Mouse (Mus musculus): ENCODE results near the gene Ctu2.

The Ctu2 gene

GRCm38 (mm10) chr8:122475580-122476320 is at the start of gene Ctu2, which contains the start of gene Rnf166:
Gene Ctu2 (plus strand): TSS chr8:122476143.
Gene Rnf166 (minus strand): TSS chr8:122476064.
- peak; percentile 93 for DNase-seq (ENCODE audit: low read depth, low spot score)

DNA sequence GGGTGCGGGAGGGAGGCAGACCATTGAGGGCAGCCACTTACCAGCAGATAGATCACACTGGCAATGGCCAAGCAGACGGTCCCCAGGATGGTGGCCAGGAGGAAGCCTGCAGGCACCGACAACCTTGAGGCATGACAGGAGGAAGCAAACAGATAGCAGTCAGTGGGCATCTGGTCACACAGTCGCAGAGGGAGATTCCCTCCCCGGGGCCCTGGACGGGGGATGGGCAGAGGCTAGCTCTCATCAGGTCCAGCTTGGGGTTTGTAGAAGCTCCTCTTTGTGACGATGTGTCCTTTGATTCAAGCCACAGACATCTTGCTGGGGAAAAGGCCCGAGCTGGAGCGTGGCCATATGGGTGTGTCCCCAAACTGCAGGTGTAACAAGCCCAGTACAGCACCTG is 49.8 kb upstream of the Ctu2 start:
- DNase-seq (ENCODE audit: low read depth, low spot score): no peak

GRCm38 (mm10) chr8:122427607-122428006 is 48.3 kb upstream of the Ctu2 start:
- no peak for DNase-seq (ENCODE audit: low read depth, low spot score)

- no peak for DNase-seq (ENCODE audit: low read depth, low spot score)
Measured at GRCm38 (mm10) chr8:122428163-122428562, 47.8 kb upstream of the Ctu2 start.

DNA sequence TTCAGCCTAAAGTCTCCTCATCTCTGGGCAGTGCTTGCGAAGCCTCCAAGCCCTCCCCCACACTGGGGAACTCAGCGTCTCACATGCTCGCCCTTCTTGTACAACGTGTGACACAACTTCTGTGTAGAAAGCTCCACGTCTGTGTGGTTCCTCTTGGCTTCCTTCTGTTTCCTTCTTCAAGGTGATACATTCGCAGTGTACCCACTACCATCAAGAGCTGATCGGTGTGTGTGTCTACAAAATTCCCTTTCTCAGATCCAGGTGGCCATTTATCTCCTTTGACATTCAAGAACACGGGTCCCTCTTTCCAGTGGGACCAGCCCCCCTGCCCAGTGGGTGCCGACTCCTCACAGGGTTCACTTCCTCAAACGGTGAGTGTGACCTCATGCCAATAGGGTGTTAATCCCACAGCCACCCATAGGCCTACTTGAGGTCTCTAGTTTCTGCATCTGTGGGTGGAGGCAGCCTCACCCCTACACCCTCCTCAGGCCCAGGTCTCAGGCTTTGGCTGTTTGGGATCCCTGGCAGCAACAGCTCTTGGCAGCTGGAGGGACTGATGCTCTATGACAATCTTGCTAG is 45.8 kb upstream of the Ctu2 start:
- DNase-seq (ENCODE audit: low read depth, low spot score): no peak

DNA sequence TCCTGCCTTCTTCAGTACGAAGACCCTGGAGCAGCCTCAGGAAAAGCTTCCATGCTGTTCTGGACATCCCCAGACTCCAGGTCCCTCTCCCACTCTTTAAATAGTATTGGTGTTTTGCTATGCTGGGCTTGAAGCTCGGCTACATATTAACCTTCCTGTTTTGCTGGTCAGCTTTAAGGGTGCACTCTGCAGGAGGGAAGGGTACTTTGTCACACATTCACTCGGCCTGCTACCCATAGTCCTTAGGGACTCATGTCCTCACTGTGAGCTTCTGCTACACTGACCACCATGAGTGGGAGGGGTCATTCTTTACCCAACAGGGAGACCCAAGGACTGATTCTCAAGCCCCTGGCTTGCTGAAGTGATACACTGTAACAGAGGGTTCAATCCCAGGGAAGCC is 45.3 kb upstream of the Ctu2 start:
- no peak for DNase-seq (ENCODE audit: low read depth, low spot score)

DNA sequence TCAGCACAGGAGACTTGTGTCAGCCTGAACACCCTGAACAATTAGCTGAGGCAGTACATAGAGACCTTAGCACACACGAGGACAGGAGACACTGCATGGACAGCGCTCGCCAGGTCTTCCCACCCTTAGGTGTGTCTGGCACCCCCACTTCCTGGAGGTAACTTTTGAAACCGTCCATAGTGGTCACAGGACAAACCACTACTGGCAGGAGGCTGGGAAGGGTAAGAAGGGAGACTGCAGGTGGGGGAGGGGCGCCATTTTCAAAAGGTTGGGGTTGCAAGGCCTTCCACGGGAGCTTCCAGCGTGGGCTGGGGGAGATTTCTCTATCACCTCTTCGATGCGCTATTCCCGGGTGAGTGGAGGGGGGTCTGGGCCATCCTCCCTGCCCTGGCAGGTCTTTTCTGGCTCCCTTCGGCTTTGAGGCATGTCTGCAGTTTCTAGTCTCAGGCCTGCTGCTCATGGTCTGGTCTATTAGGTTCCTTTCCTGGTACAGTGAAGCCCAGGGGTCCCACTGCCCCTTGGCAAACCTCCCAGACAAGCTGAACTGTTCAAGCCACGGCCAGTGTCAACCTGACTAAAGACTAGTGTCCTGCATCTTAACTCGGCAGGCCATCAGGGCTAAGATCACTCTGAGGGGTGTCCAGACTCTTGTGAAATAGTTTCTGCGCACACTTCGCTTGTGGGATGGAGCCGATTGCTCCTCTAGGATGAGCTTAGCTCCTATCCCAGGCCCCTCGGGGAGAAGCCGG is 44.1 kb upstream of the Ctu2 start:
- DNase-seq (ENCODE audit: low read depth, low spot score): no peak

GRCm38 (mm10) chr8:122432443-122433268 is 43.3 kb upstream of the Ctu2 start, which contains the start of gene Cyba:
Gene Cyba (minus strand): TSS chr8:122432930.
- DNase-seq (ENCODE audit: low read depth, low spot score): peak; percentile 48

DNA sequence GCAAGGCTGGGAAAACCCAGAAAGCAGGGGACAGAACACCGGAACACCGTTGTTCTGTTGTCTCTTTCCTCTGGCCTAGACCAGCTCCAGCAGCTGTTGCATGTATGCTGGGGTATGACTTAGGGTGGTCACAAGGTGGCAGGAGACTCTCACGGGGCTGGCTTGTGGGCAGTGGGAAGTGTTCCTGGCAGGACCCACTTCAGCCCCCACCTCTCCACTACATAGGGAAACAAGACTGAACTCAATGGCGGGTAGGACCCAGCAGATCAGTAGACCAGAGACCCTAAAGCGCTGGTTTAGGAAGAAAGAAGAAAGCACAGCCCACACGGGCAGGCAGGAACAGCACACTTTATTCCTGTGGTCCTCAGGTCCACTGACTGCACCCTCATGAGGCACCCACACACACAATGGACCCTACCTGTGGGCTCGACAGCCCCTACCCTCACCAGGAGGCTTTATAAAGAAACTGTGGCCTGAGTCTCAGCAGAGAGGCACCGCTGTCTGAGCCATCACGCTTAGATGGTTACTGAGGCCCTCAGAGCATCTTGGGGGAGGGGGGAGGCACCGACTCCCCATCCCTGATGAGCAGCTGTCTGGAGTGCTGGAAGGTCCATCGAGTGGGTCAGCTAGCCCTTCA is 42.6 kb upstream of the Ctu2 start:
- DNase-seq (ENCODE audit: low read depth, low spot score): no peak

DNA sequence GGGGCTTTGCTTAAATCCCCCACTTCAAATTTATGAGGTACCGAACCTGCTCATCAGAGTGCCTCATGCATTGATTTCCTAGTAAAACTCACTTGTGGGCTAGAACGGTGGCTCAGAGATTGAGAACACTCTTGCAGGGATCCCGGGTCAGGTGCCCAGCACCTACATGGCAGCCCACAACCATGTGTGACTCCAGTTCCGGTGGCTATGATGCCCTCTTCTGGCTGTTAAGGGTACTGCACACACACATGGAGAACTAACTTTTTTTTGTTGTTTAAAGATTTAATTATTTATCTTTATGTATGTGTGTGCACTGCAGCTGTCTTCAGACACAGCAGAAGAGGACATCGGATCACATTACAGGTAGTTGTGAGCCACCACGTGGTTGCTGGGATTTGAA is 40.6 kb upstream of the Ctu2 start:
- DNase-seq (ENCODE audit: low read depth, low spot score): no peak

GRCm38 (mm10) chr8:122436146-122436545 is 39.8 kb upstream of the Ctu2 start:
- DNase-seq (ENCODE audit: low read depth, low spot score): no peak

GRCm38 (mm10) chr8:122436586-122437125 is 39.3 kb upstream of the Ctu2 start:
- no peak for DNase-seq (ENCODE audit: low read depth, low spot score)

- DNase-seq (ENCODE audit: low read depth, low spot score): no peak
Measured at GRCm38 (mm10) chr8:122437708-122438331, 38.1 kb upstream of the Ctu2 start.

DNA sequence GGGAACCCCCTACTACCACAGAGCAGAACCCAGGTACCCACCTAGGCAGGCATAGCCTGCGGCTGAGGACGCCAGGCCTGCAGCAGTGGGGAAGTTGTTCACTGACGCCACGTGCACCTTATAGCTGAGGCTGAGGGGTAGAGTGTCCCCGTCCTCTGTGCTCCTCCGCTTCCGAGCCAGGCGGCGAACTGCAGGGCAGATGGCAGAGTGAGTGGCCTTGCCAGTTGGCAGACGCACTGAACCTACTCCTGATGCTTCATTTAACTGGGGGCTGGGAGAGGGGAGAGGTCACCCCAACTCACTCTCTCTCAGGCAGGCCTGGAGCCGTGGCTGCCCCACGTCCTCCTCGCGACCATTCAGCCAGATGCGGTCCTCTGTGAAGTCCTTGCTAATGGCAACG is 36.6 kb upstream of the Ctu2 start:
- no peak for DNase-seq (ENCODE audit: low read depth, low spot score)

DNA sequence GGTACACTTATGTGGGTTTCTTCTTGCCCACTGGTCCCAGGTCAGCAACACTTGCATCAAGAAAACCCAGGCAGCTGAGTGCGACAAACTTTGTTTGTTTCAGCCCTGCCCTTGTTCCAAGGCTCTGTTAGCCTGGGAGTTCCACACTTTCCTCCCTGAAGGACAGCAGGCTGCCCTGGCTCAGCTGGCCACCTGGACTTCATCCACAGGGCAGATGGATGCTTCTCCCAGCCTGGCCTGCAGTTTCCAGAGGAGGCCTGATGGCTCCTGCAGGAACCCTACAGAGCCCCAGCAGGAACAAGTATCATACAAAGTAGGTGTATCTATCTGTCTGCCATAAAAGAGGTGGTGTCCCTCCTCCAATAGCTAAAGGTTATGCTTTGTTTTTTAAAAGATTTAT is 34.6 kb upstream of the Ctu2 start:
- DNase-seq (ENCODE audit: low read depth, low spot score): no peak

DNA sequence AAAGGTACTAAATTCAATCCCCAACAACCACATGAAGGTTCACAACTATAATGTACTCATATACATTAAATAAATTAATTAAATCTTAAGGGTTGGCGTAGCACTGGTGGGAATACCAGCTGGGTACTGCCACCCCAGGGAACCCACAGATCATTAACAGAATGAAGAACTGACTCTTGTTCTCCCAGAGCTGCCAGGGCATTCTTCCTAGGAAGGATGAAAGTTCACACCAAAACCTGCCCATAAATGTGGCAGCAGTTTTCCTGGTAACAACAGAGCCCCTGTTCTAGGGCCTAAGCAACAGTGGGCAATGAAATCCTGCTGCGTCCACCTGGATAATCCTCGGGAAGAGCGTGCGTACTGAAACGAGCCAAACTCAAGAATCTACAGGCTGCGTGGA is 33.6 kb upstream of the Ctu2 start:
- DNase-seq (ENCODE audit: low read depth, low spot score): no peak

DNA sequence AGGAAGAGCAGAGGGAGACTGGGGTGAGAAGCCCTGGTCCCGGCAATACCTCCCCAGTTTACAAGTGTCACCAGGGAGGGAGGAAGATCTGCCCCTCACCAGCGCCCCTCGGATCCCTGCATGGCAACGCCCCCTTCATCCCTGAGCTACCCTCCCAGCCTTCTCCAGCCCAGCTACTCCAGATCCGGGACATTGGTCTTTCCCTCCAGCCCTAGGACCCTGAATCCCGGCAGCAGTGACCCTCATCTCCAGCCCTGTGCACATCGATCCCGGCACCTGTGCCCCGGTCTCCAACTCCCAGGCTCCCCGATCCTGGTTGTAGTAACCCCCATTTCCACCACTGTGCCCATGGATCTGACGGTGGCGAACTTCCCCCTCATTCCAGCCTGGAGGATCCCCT is 33.2 kb upstream of the Ctu2 start:
- DNase-seq (ENCODE audit: low read depth, low spot score): no peak

- peak; percentile 100 for DNase-seq (ENCODE audit: low read depth, low spot score)
Measured at GRCm38 (mm10) chr8:122443262-122444006, 32.5 kb upstream of the Ctu2 start, which contains the start of gene Mvd. Gene Mvd (minus strand): TSS chr8:122443422.

GRCm38 (mm10) chr8:122444058-122444748 is 31.7 kb upstream of the Ctu2 start:
- DNase-seq (ENCODE audit: low read depth, low spot score): peak; percentile 51
